Mouse (Mus musculus) myocyte (in vitro differentiated cells): ENCODE measurements around the gene Tfcp2. TPM values are rescaled to one million over a fixed set of nuclear protein-coding genes. Genes with fewer than 3 reads are reported as not detected.
A peak's percentile ranks its signal among the peaks of the same experiment; 100 is the strongest.

Experiments used
- H3K27me3 ChIP-seq: one replicate; pipeline ENCODE4 v1.6.1; 2011; ENCODE audit not compliant: control insufficient read depth, insufficient read depth, insufficient read length
- H3K36me3 ChIP-seq: one replicate; pipeline ENCODE4 v1.6.1; 2011; ENCODE audit not compliant: control insufficient read depth, insufficient read depth
- H3K4me2 ChIP-seq: one replicate; pipeline ENCODE4 v1.6.1; 2011; ENCODE audit warnings: low read depth, control low read depth
- H3K4me3 ChIP-seq: one replicate; pipeline ENCODE4 v1.5.1; 2011; ENCODE audit warnings: mild to moderate bottlenecking, control low read depth, moderate library complexity
- H3K79me2 ChIP-seq: one replicate; pipeline ENCODE4 v1.6.1; 2011; ENCODE audit not compliant: control insufficient read depth, insufficient read depth
- H3ac ChIP-seq: one replicate; pipeline ENCODE4 v1.6.1; 2011; ENCODE audit not compliant: control insufficient read depth, insufficient read length
- CEBPB ChIP-seq: IDR thresholded peaks from 2 replicates; pipeline ENCODE4 v1.6.1; 2011; ENCODE audit warnings: mild to moderate bottlenecking, moderate library complexity; ENCODE audit not compliant: poor library complexity, insufficient read depth, severe bottlenecking
- E2F4 ChIP-seq: IDR thresholded peaks from one replicate; pipeline ENCODE4 v1.6.1; 2011; ENCODE audit warnings: mild to moderate bottlenecking, control low read depth, moderate library complexity; ENCODE audit not compliant: insufficient read depth
- MAX ChIP-seq: IDR thresholded peaks from one replicate; pipeline ENCODE4 v1.6.1; 2011; ENCODE audit warnings: low read depth, mild to moderate bottlenecking, control low read depth
- MYOD1 ChIP-seq, 3 experiments: IDR thresholded peaks; one replicate each; pipeline ENCODE4 v1.6.1; 2011; ENCODE audit warnings: control low read depth in 2 of 3, low read depth in 2 of 3, mild to moderate bottlenecking in 2 of 3, moderate library complexity in 1 of 3; ENCODE audit not compliant: insufficient read length in 2 of 3, control insufficient read depth in 1 of 3
- MYOG ChIP-seq, 3 experiments: IDR thresholded peaks; one replicate each; pipeline ENCODE4 v1.6.1; 2011; ENCODE audit warnings: control low read depth in 2 of 3, low read depth in 2 of 3, mild to moderate bottlenecking in 2 of 3; ENCODE audit not compliant: insufficient read length in 2 of 3, control insufficient read depth in 1 of 3, insufficient read depth in 1 of 3
- POLR2A ChIP-seq: IDR thresholded peaks from one replicate; pipeline ENCODE4 v1.6.1; 2011; ENCODE audit warnings: low read depth, mild to moderate bottlenecking, control low read depth, moderate library complexity; ENCODE audit not compliant: insufficient read length
- POLR2AphosphoS2 ChIP-seq: IDR thresholded peaks from one replicate; pipeline ENCODE4 v1.6.1; 2011; ENCODE audit warnings: low read depth, control low read depth; ENCODE audit not compliant: insufficient read length
- REST ChIP-seq: IDR thresholded peaks from one replicate; pipeline ENCODE4 v1.6.1; 2011; ENCODE audit warnings: mild to moderate bottlenecking, control low read depth, moderate library complexity; ENCODE audit not compliant: insufficient read depth, insufficient read length
- SRF ChIP-seq: IDR thresholded peaks from one replicate; pipeline ENCODE4 v1.6.1; 2011; ENCODE audit warnings: low read depth; ENCODE audit not compliant: control insufficient read depth, insufficient read length
- TCF12 ChIP-seq: IDR thresholded peaks from one replicate; pipeline ENCODE4 v1.6.1; 2011; ENCODE audit warnings: mild to moderate bottlenecking, control low read depth; ENCODE audit not compliant: poor library complexity, insufficient read depth, severe bottlenecking
- TCF3 ChIP-seq: IDR thresholded peaks from one replicate; pipeline ENCODE4 v1.6.1; 2011; ENCODE audit warnings: low read depth, control low read depth; ENCODE audit not compliant: insufficient read length
- USF1 ChIP-seq: IDR thresholded peaks from one replicate; pipeline ENCODE4 v1.6.1; 2011; ENCODE audit warnings: low read depth, mild to moderate bottlenecking, control low read depth, moderate library complexity
- polyA plus RNA-seq: library from polyadenylated mRNA; unstranded; fragments of >200 nt; fragmentation: generic; extraction: Trizol; gene quantifications from one replicate; pipeline ENCODE4 v1.2.1, GENCODE M21; 2012; ENCODE audit warnings: missing spikeins

The Tfcp2 gene
- polyA plus RNA-seq, 1 experiment = 15.0 TPM

DNA sequence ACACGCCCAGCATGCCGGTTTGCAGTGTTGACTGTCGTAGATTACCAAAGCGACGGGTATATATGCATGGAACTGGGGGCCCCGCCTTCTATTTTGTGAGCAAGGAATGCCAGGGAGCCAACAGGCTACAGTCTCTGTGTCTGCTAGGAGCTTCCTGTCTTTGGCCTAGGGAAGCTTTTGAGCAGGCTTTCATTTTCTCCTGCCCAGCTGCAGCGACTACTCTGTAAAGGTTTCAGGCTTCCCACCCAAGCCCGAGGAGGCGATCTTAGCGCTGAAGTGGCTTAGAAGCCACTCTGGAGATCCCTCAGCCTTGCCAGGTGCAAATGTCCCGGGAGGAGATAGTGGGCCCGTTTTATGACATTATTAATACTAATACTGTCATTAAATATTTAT lies 47.1 kb upstream of the Tfcp2 start:
- no peaks in the 10 kb centered on the region for H3K36me3 ChIP-seq
- H3K79me2 ChIP-seq = no peaks in the 10 kb centered on the region
- H3K4me3 ChIP-seq = peak overlapping the region; percentile 18
- no peak for TF ChIP-seq TCF12
- TF ChIP-seq USF1 = no peak
- no peak for TF ChIP-seq REST
- no peak for TF ChIP-seq MYOG (IDR thresholded peaks at IDR 0.05; ENCODE audit: control insufficient read depth in 1 of 3, insufficient read depth in 1 of 3, insufficient read length in 2 of 3, low read depth in 2 of 3)
- no peak for TF ChIP-seq POLR2AphosphoS2
- no peak for TF ChIP-seq CEBPB
- H3K4me2 ChIP-seq = peak overlapping the region; percentile 94
- H3K27me3 ChIP-seq = no peaks in the 10 kb centered on the region
- peak overlapping the region; percentile 36 for H3ac ChIP-seq

DNA sequence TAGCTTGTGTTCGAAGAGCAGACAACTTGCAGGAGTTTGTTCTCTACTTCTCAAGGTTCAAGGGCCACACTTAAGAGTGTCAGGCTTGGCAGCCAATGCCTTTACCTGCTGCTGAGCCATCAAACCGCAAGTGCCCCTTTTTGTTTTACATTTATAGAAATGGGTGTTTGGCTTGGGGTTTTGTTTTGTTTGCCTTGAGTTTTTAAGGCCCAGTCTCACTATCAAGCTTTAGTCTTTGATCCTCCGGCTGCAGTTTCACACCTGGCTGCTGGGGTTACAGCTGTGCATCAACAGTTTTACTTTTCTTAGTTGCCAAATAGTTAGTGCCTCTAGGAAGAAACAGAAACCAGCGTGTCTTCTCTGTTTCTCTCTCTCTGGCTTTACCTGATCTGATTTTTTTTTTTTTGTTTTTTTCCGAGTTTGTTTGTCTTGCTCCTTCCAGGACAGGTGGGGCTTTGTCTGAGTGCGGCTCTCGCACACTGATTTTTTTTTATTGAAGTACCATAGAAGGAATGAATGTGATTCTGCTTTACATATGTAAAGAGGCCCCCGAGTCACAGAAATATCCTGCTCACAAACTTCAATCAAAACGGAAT lies 46.6 kb upstream of the Tfcp2 start:
- Histone ChIP-seq H3K4me2 (no peak overlapping the region), H3K36me3 (no peaks in the 10 kb centered on the region), H3K27me3 (no peaks in the 10 kb centered on the region), H3ac (no peak overlapping the region), H3K79me2 (no peaks in the 10 kb centered on the region), H3K4me3 (peak overlapping the region; percentile 18)
- TF ChIP-seq TCF12 (no peak), TCF3 (no peak), MYOD1 (IDR thresholded peaks at IDR 0.05; ENCODE audit: control insufficient read depth in 1 of 3, insufficient read length in 2 of 3, low read depth in 2 of 3) (no peak), SRF (no peak), REST (no peak), E2F4 (no peak), POLR2A (no peak), MYOG (IDR thresholded peaks at IDR 0.05; ENCODE audit: control insufficient read depth in 1 of 3, insufficient read depth in 1 of 3, insufficient read length in 2 of 3, low read depth in 2 of 3) (no peak), MAX (no peak), POLR2AphosphoS2 (no peak), USF1 (no peak), CEBPB (no peak)

DNA sequence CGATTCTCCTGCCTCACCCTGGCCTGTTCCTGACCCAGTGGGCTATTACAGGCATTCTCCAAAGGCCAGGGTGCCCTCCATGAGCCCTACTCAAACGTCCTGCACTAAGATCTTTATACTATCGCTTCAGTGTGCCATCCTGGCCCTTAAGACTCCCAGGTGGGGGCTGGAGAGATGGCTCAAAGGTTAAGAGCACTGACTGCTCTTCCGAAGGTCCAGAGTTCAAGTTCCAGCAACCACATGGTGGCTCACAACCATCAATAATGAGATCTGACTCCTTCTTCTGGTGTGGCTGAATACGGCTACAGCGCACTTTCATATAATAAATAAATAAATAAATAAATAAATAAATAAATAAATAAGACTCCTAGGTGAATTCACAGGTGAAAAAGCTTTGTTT lies 41.0 kb upstream of the Tfcp2 start:
- TF ChIP-seq TCF3 (no peak), E2F4 (no peak), MYOD1 (IDR thresholded peaks at IDR 0.05; ENCODE audit: control insufficient read depth in 1 of 3, insufficient read length in 2 of 3, low read depth in 2 of 3) (no peak), CEBPB (no peak)
- Histone ChIP-seq H3K4me3 (no peak overlapping the region), H3K4me2 (no peak overlapping the region), H3K79me2 (no peaks in the 10 kb centered on the region), H3K36me3 (no peaks in the 10 kb centered on the region), H3ac (no peak overlapping the region), H3K27me3 (no peaks in the 10 kb centered on the region)

DNA sequence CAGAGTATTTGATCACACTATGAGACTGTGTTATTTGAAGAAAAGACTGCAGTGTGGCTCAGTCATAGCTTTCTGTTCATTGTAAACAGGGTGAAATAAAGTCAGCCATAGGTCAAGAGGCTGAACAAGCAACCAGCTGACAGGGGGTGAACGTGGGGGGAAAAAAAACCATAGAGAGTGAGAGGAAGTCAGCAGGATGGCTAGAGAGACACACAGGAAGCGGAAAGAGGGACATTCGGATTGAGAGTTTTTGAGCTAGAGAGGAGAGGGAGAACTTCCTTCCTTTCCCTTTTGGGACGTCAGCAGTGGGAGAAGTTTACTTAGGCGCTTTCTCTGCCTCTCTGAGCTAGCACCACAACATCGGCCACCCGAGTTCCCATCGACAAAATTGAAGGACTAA lies 38.6 kb upstream of the Tfcp2 start:
- H3K36me3 ChIP-seq = no peaks in the 10 kb centered on the region
- H3ac ChIP-seq = no peak overlapping the region
- no peak overlapping the region for H3K4me2 ChIP-seq
- H3K79me2 ChIP-seq = no peaks in the 10 kb centered on the region
- no peak for TF ChIP-seq TCF3
- TF ChIP-seq E2F4 = no peak
- no peak for TF ChIP-seq POLR2AphosphoS2
- TF ChIP-seq MAX = no peak
- TF ChIP-seq POLR2A = no peak
- TF ChIP-seq SRF = no peak
- no peak for TF ChIP-seq CEBPB
- TF ChIP-seq MYOD1 (IDR thresholded peaks at IDR 0.05; ENCODE audit: control insufficient read depth in 1 of 3, insufficient read length in 2 of 3, low read depth in 2 of 3) = no peak
- TF ChIP-seq USF1 = no peak
- TF ChIP-seq REST = no peak
- TF ChIP-seq MYOG (IDR thresholded peaks at IDR 0.05; ENCODE audit: control insufficient read depth in 1 of 3, insufficient read depth in 1 of 3, insufficient read length in 2 of 3, low read depth in 2 of 3) = no peak
- no peak for TF ChIP-seq TCF12
- H3K4me3 ChIP-seq = no peak overlapping the region
- H3K27me3 ChIP-seq = no peaks in the 10 kb centered on the region

- H3K79me2 ChIP-seq = no peaks in the 10 kb centered on the region
- no peaks in the 10 kb centered on the region for H3K27me3 ChIP-seq
- H3K36me3 ChIP-seq = no peaks in the 10 kb centered on the region
- no peak overlapping the region for H3K4me2 ChIP-seq
- no peak overlapping the region for H3K4me3 ChIP-seq
- TF ChIP-seq MYOD1 (IDR thresholded peaks at IDR 0.05; ENCODE audit: control insufficient read depth in 1 of 3, insufficient read length in 2 of 3, low read depth in 2 of 3) (no peak), TCF12 (no peak), MAX (no peak), TCF3 (no peak), E2F4 (no peak), SRF (no peak), MYOG (IDR thresholded peaks at IDR 0.05; ENCODE audit: control insufficient read depth in 1 of 3, insufficient read depth in 1 of 3, insufficient read length in 2 of 3, low read depth in 2 of 3) (no peak), POLR2A (no peak), CEBPB (no peak), REST (no peak)
- no peak overlapping the region for H3ac ChIP-seq
These were observed 36.5 kb upstream of the Tfcp2 start for GRCm38 (mm10) chr15:100588297-100588696.
